Mouse (Mus musculus): Measurements from ENCODE around the gene Hint2.

DNA sequence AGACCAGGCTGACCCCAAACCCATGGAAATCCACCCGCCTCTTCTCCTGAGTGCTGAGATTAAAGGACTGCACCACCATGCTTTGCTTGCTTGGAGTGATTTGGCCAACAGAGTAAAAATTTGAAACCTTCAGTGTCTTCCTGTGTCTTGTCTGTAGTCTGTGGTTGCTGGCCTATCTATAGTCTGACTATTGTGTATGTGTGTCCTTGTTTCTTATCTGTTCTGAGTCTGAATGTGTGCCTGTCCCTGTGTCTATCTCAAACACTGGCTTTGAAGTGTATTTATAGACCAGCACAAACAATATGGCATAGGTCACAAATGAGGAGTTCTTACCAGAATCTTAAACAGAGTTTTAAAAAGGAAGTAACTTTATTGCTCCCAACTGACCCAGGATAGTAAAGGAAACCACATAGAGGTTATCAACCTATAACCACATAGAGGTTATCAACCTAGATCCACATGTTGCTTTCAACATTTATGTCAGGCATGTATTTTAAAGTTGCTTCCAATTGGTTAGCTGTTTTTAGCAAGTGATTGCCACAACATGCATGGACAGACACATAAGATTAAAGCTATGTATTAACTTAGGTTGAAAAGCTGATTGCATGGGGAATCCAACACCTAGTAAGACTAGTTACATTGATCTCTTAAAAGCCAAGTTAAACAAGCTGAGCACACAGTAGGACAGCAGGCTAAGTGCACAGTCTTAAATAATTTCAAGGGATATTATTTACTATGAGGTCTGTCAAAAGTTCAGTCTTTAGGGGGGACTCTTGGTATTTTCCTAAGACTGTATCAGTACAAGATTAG, 38.4 kb upstream of the Hint2 start:
- no peak for TF ChIP-seq CTCF (IDR thresholded peaks at IDR 0.05; ENCODE audit: borderline replicate concordance, insufficient read depth, low read depth, low read length)
- TF ChIP-seq POLR2A (IDR thresholded peaks at IDR 0.05; ENCODE audit: borderline replicate concordance, insufficient read depth, low read length): no peak

Measured in cerebellum, adult 2 months (tissue).